Mouse (Mus musculus) cortical plate, adult 2 months (tissue): ENCODE results near the gene Rnf43.

ENCODE experiments used
- CTCF ChIP-seq: fragments of 200-500 bp; IDR thresholded peaks from 2 replicates; pipeline ENCODE4 v1.5.1; 2011; ENCODE audit warnings: mild to moderate bottlenecking, control low read depth, low read length; ENCODE audit not compliant: insufficient read depth; ENCODE audit errors: extremely low read depth
- POLR2A ChIP-seq: fragments of 200-500 bp; IDR thresholded peaks from 2 replicates; pipeline ENCODE4 v1.6.1; 2011; ENCODE audit warnings: mild to moderate bottlenecking, low read length, control low read depth; ENCODE audit not compliant: insufficient read depth; ENCODE audit errors: extremely low read depth

GRCm38 (mm10) chr11:87778100-87778765, 115.7 kb downstream of the Rnf43 start:
- TF ChIP-seq CTCF (no peak), POLR2A (no peak)
